Mouse (Mus musculus) liver, adult 2 months (tissue): ENCODE results near the gene Tango2. TPM values are rescaled to one million over a fixed set of nuclear protein-coding genes. Genes with fewer than 3 reads are reported as not detected.

Experiments used
- DNase-seq: peaks from one replicate; pipeline ENCODE4 v3.0.0-alpha.2; 2011; ENCODE audit warnings: low read depth, low spot score; ENCODE audit errors: extremely low read depth
- H3K27ac ChIP-seq: fragments of 200-500 bp; replicated peaks from 2 replicates; pipeline ENCODE4 v1.5.1; 2012; ENCODE audit warnings: low read depth, mild to moderate bottlenecking, control low read depth, inconsistent platforms, low read length; ENCODE audit not compliant: insufficient read depth
- H3K27me3 ChIP-seq: fragments of 200-500 bp; 2 replicates; pipeline ENCODE4 v1.6.1; 2012; ENCODE audit warnings: mild to moderate bottlenecking, moderate library complexity, low read length, inconsistent platforms; ENCODE audit not compliant: control insufficient read depth, insufficient read depth
- H3K36me3 ChIP-seq: fragments of 200-500 bp; 2 replicates; pipeline ENCODE4 v1.6.1; 2012; ENCODE audit warnings: low read length, inconsistent platforms; ENCODE audit not compliant: control insufficient read depth, insufficient read depth
- H3K4me1 ChIP-seq: fragments of 200-500 bp; 2 replicates; pipeline ENCODE4 v1.6.1; 2011; ENCODE audit warnings: low read length; ENCODE audit not compliant: control insufficient read depth, insufficient read depth
- H3K4me3 ChIP-seq: fragments of 200-500 bp; 2 replicates; pipeline ENCODE4 v1.5.1; 2011; ENCODE audit warnings: low read depth, mild to moderate bottlenecking, control low read depth, low read length, moderate library complexity; ENCODE audit not compliant: insufficient read depth
- H3K79me2 ChIP-seq: fragments of 200-500 bp; 2 replicates; pipeline ENCODE4 v1.6.1; 2012; ENCODE audit warnings: inconsistent platforms, mild to moderate bottlenecking, low read length, moderate library complexity; ENCODE audit not compliant: control insufficient read depth, insufficient read depth
- H3K9ac ChIP-seq: fragments of 200-500 bp; 2 replicates; pipeline ENCODE4 v1.6.1; 2012; ENCODE audit warnings: low read depth, mild to moderate bottlenecking, control low read depth, inconsistent platforms, low read length
- CTCF ChIP-seq: fragments of 200-500 bp; IDR thresholded peaks from 2 replicates; pipeline ENCODE4 v1.5.1; 2011; ENCODE audit warnings: low read depth, low read length, control low read depth
- POLR2A ChIP-seq: fragments of 200-500 bp; IDR thresholded peaks from 2 replicates; pipeline ENCODE4 v1.6.1; 2011; ENCODE audit warnings: low read length, control low read depth; ENCODE audit not compliant: insufficient read depth; ENCODE audit errors: extremely low read depth
- WGBS: fragments of 180-500 bp; shearing (Covaris S2); methylation state at CpG from one replicate; pipeline ENCODE4 v1.1.7; 2018; 5-methylcytosine and 5-hydroxymethylcytosine counted together
- polyA plus RNA-seq: library from polyadenylated mRNA; depleted of rRNA; stranded (reverse); fragments of >200 nt; gene quantifications from 2 replicates; pipeline ENCODE4 v1.2.3, GENCODE M21; 2012; rRNA removed
- total RNA-seq: library from RNA; depleted of rRNA; stranded (reverse); fragments of >200 nt; gene quantifications from 2 replicates; pipeline ENCODE4 v1.2.3, GENCODE M21; 2014; rRNA removed

Tango2 gene
- 42.4 and 58.0 TPM in 2 replicates for total RNA-seq
- polyA plus RNA-seq = 52.6 and 57.1 TPM in 2 replicates

DNA sequence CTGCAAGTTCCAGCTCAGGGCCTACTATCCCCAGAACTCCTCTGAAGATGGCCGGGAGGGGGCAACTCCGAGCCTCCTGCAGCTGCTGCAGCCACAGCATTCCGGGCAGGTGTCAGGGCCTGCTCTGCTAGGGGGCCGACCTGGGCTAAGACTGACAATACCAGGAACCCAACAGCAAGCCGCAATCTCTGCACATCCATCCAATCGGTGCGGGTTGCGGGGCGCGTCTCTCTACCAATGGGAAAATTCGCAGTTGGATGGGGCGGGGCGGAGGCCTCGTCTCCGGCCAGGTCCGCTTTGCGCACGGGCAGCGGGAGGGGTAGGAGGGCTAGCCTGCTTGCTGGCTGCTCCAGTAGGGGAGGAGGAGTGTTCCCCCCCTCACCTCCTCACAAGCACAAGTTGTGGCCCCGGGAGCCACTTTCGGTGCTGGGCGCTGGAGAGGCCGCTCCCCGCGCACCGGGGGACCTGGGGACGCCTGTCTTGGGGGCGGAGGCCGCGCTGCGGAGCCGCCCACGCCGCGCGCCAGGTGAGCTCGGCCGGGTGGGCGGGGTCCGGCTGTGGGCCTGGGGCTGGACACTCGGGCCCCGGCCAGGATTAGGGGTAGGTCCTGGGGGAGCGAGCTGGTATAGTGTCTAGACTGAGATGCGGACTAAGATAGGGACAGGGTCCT is at the start of gene Tango2, which contains the start of gene Arvcf:
TSS of gene Tango2 (minus strand) at position 173 of the 670 bp plus-strand sequence.
TSS of gene Arvcf (plus strand) at position 252 of the 670 bp plus-strand sequence.
- Histone ChIP-seq H3K4me1 (no peaks in the 10 kb centered on the region), H3K27ac (no peak within 1 kb of the TSS; the same call in 1 of the 2 replicates), H3K27me3 (no peaks in the 10 kb centered on the region)

DNA sequence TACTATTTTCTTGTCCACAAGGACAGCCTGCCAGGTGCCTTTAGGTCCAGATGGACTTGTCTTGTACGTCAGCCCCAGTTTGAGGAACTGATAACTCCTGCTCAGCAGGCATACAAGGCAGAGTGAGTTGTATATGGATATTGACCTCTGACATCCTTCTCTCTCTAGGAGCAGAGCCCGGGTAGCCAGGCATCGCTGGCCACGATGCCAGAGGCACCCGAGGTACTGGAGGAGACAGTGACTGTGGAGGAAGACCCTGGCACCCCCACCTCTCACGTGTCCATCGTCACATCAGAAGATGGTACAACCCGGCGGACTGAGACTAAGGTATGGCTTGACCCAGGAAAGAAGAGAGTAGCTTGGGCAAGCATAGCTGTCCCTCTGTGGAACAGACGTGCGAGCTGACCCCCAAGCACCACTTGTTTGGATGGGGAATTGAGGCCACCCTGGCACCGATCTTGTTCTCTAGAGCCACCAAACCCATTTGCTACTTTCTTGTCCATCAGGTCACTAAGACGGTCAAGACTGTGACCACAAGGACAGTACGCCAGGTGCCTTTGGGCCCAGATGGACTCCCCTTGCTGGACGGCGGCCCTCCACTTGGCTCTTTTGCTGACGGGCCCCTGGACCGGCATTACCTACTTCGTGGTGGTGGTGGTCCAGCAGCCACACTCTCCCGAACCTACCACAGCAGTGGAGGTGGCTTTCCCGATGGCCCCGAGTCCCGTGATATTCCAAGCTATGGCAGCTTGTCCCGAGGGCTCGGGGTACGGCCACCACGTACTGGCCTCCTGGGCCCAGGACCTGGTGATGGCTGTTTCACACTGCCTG is 49.1 kb upstream of the Tango2 start:
- TF ChIP-seq POLR2A = no peak
- no peak for TF ChIP-seq CTCF
- Histone ChIP-seq H3K9ac (no peak overlapping the region), H3K79me2 (no peaks in the 10 kb centered on the region), H3K4me3 (no peak overlapping the region), H3K27ac (no peak overlapping the region), H3K36me3 (no peaks in the 10 kb centered on the region), H3K4me1 (no peaks in the 10 kb centered on the region), H3K27me3 (no peaks in the 10 kb centered on the region)
- no peak for DNase-seq
- WGBS = 89% methylated on average over 27 of the region's 27 CpGs

More for the DNA sequence above, at the start of gene Tango2, which contains the start of gene Arvcf:
- under 1% methylated on average over 44 of the region's 44 CpGs for WGBS
- Histone ChIP-seq H3K4me3 (peak within 1 kb of the TSS; percentile 85), H3K9ac (peak within 1 kb of the TSS; percentile 76), H3K36me3 (no peaks in the 10 kb centered on the region), H3K79me2 (no peaks in the 10 kb centered on the region)
- peak; percentile 77 for DNase-seq
- TF ChIP-seq POLR2A (no peak), CTCF (peak; percentile 32)

DNA sequence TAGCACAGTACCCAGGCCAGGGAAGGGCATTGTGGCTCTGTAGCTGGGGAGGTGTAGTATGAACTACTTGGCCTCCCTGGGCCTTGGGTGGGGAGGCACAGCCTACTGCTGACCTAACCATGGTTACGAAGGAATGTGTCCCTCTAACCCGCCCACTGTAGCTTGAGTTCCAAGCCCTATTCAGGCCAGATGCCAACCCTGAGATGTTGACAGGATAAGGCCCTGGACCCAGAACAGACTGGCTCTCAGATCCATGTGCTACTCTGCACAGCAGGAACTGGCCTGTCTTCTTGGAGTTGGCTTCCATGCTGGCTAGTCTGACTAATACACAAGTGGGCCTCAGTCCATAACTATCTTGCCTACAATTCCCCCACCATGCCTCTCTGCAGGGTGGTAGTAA is 48.3 kb upstream of the Tango2 start:
- DNase-seq = no peak
- WGBS = 45% methylated on average over 2 of the region's 2 CpGs
- Histone ChIP-seq H3K36me3 (no peaks in the 10 kb centered on the region), H3K79me2 (no peaks in the 10 kb centered on the region), H3K27me3 (no peaks in the 10 kb centered on the region), H3K27ac (no peak overlapping the region), H3K9ac (0 out of 2 replicates have a peak overlapping the region, but pooled peaks have one; percentile 2), H3K4me1 (no peaks in the 10 kb centered on the region), H3K4me3 (no peak overlapping the region; the same call in 1 of the 2 replicates)
- TF ChIP-seq POLR2A (no peak), CTCF (no peak)

DNA sequence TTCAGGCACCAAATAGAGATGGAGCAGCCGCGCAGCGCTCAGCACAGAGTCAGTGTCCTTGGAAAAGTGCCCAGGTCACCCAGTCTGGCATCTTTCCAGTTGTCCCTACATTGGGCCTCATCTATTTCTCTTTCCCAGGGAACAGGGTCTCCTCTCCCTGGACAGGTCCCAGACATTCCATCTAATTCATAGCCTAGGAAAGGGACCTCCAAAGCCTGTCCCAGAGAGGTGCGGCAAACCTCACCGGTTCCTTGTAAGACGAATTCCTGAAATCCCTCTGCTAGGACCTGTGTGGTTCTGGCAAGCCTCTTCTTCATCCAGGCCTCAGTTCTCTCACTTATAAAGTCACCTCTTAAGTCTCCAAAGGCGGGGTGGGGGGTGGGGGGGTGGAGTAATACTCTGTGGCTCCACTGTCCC is 47.7 kb upstream of the Tango2 start:
- H3K4me3 ChIP-seq = no peak overlapping the region; the same call in 1 of the 2 replicates
- TF ChIP-seq CTCF = no peak
- TF ChIP-seq POLR2A = no peak
- H3K79me2 ChIP-seq = no peaks in the 10 kb centered on the region
- no peak overlapping the region for H3K27ac ChIP-seq
- DNase-seq = no peak
- H3K9ac ChIP-seq = no peak overlapping the region
- WGBS = 57% methylated on average over 6 of the region's 7 CpGs
- no peaks in the 10 kb centered on the region for H3K36me3 ChIP-seq
- no peaks in the 10 kb centered on the region for H3K4me1 ChIP-seq
- no peaks in the 10 kb centered on the region for H3K27me3 ChIP-seq

DNA sequence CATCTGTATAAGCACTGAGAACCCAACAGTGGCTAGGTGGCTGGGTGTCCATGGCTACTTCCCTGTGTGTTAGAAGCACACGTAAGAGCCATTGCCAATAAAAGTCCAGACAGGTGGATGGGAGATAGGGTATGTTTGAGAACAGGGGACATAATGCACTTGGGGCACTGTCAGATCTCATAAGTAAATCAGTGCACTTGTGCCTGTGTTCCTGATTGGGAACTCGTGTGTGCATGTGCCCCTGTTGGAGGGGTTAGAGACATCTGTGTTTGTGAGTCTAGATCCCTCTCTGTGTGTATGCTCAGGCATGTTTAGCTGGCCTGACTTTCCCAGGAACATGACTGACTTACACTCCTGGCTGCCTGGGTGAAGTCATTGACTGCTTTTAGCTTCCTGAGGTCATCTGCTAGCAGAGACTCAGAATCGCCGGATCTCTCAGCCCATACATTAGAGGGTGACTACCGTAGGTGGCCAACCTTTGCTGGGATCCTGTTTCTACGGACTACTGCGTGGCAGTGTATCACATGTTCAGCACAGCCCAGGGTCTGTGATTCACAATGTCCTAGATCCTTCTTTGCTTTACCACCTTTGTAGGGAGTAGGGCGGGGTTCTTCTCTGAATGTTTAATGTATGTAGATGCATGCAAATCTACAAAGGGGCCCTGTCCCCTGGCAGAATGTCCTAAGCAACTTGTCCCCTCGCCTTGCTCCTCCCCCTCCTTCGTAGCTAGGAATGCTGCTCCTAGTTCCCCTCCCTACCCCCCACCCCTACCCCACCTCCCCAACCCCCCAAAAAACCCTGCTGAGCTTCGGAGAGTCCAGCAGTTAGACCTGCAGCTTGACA is 47.1 kb upstream of the Tango2 start:
- 73% methylated on average over 11 of the region's 11 CpGs for WGBS
- Histone ChIP-seq H3K27ac (peak overlapping the region; percentile 3), H3K36me3 (no peaks in the 10 kb centered on the region), H3K27me3 (no peaks in the 10 kb centered on the region), H3K4me1 (no peaks in the 10 kb centered on the region), H3K9ac (peak overlapping the region; percentile 29; the same call in 1 of the 2 replicates), H3K4me3 (no peak overlapping the region; the same call in 1 of the 2 replicates), H3K79me2 (no peaks in the 10 kb centered on the region)
- TF ChIP-seq POLR2A (no peak), CTCF (no peak)
- DNase-seq = no peak
